Mouse (Mus musculus) liver, embryonic 18 days (tissue): Measurements from ENCODE around the gene Dnajb1. TPM values are rescaled to one million over a fixed set of nuclear protein-coding genes. Genes with fewer than 3 reads are reported as not detected.

Source experiments
- polyA plus RNA-seq: library from polyadenylated mRNA; depleted of rRNA; stranded (reverse); fragments of >200 nt; gene quantifications from 2 replicates; pipeline ENCODE4 v1.2.3, GENCODE M21; 2012; rRNA removed

Dnajb1 gene
- polyA plus RNA-seq: 20.0 and 25.8 TPM in 2 replicates

DNA sequence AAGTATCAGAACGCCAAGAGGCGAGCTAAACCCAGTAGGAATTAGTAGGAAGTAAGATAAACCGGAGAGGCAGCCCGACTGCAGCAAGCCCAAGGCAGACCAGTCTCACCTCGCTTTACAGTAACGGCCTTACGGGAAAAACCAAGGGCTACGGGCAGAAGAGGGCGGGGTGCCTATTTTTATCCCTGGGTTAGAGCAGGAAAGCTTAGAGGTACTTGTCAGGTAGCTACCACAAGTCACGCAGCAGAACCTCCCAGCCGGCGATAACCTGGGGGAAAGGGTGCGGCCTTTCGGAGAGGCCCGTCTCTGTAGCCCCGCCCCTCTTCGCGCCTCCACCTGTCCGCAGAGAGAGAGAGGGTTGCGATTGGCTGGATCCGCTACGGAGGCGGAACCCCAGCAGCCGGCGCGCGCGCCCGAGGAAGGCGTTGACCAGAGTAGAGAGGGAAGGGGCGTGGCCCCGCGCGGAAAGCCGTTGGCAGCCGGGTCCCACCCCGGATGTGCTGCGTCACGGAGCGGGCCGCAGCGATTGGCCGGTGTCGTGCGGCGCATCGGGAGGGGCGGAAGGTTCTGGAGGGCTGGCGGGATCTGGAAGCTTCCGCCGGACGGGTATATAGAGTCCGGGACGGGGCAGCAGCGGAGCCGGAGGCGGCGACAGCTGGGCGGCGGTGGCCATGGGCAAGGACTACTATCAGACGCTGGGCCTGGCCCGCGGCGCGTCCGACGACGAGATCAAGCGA lies at the start of gene Dnajb1, which contains the start of gene Tecr:
TSS of gene Dnajb1 (plus strand) at position 533 of the 737 bp plus-strand sequence.
TSS of gene Tecr (minus strand) at position 311 of the 737 bp plus-strand sequence.

GRCm38 (mm10) chr8:83566469-83567395 lies 41.3 kb upstream of the Dnajb1 start, which contains the start of gene Ndufb7:
Gene Ndufb7 (plus strand): TSS chr8:83566671.

DNA sequence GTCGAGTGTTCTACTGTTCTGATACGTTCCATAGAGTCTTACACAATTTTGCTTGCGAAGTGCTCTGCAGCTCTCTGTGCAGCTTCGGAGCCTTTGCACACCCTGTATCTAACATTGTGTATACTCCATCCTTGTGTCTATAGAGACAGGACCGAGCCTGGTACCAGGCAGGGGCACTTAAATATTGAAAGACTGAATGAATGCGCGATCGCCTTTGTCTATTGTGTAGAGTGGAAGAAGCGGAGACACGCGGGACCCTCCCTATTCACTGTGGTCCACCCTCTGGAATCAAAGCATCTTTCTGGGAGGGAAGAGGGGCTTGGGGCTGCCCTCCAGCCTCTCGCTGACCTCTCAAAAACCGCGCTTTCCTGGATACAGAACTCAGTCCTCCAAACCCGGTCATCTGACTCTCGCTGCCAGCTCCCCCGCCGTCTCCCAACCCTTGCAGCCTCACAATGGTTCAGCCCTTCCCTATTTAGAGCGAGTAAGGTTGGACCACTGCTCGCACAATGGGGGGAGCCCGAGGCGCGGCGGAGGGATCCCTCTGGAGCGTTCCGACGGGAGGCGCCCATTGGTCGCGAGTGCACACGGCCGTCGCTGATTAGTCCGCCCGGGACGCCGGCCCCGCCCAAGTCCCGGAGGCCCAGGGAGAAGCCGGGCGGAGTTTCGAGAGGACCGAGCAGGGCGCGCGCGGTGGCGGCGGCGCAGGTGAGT lies 44.2 kb downstream of the Dnajb1 start, which contains the start of gene Gipc1:
TSS of gene Gipc1 (plus strand) at position 648 of the 714 bp plus-strand sequence.

Other genes with a start within 250 kb of the Dnajb1 start
- 0.07 and 0.08 TPM in 2 replicates for gene Clgn, start 218.3 kb upstream of the Dnajb1 start, polyA plus RNA-seq
- gene Scoc, start 149.8 kb upstream of the Dnajb1 start, polyA plus RNA-seq: 21.6 and 23.0 TPM in 2 replicates
- not detected in 2 replicates for gene Olfr370, start 72.4 kb upstream of the Dnajb1 start, polyA plus RNA-seq
- gene Ndufb7, start 41.5 kb upstream of the Dnajb1 start, polyA plus RNA-seq: 193 and 194 TPM in 2 replicates
- gene Tecr, start 222 bp upstream of the Dnajb1 start, polyA plus RNA-seq: 231 and 255 TPM in 2 replicates
- gene Gipc1, start 44.5 kb downstream of the Dnajb1 start, polyA plus RNA-seq: 27.5 and 28.5 TPM in 2 replicates
- gene Ptger1, start 58.5 kb downstream of the Dnajb1 start, polyA plus RNA-seq: 0.22 and 0.26 TPM in 2 replicates
- gene Pkn1, start 91.0 kb downstream of the Dnajb1 start, polyA plus RNA-seq: 14.0 and 17.3 TPM in 2 replicates
- gene Ddx39, start 107.0 kb downstream of the Dnajb1 start, polyA plus RNA-seq: 52.9 and 53.6 TPM in 2 replicates
- 23.1 and 25.2 TPM in 2 replicates for gene Adgre5, start 133.1 kb downstream of the Dnajb1 start, polyA plus RNA-seq